Mouse (Mus musculus) MEL (cell line): ENCODE data around the gene Gm28035. TPM values are rescaled to one million over a fixed set of nuclear protein-coding genes. Genes with fewer than 3 reads are reported as not detected.
A peak's percentile ranks its signal among the peaks of the same experiment; 100 is the strongest.

Source experiments
- DNase-seq: peaks from one replicate; pipeline ENCODE4 v3.0.0; 2011; ENCODE audit warnings: low read depth, low spot score
- H3K27ac ChIP-seq: 2 replicates; pipeline ENCODE4 v1.5.1; 2012; ENCODE audit warnings: low read depth, mild to moderate bottlenecking, control low read depth, low read length, moderate library complexity; ENCODE audit not compliant: control insufficient read depth
- H3K27me3 ChIP-seq, 2 experiments: fragments of 150-350 bp in 1 of 2; sonication (generic) in 1 of 2; 2 replicates each; pipeline ENCODE4 v1.6.1; 2012; ENCODE audit warnings: low read length in 2 of 2, mild to moderate bottlenecking in 2 of 2, improper control_type of control experiment in 1 of 2, moderate library complexity in 1 of 2; ENCODE audit not compliant: insufficient read depth in 2 of 2, control insufficient read depth in 1 of 2
- H3K36me3 ChIP-seq, 2 experiments: 2 replicates each; pipeline ENCODE4 v1.6.1; 2012 to 2014; ENCODE audit warnings: low read length in 2 of 2, improper control_type of control experiment in 1 of 2, inconsistent platforms in 1 of 2, mild to moderate bottlenecking in 1 of 2; ENCODE audit not compliant: insufficient read depth in 2 of 2, control insufficient read depth in 1 of 2
- H3K4me1 ChIP-seq, 2 experiments: fragments of 150-350 bp in 1 of 2; sonication (generic) in 1 of 2; 2 replicates each; pipeline ENCODE4 v1.6.1; 2012; ENCODE audit warnings: low read length in 2 of 2, improper control_type of control experiment in 1 of 2, mild to moderate bottlenecking in 1 of 2; ENCODE audit not compliant: insufficient read depth in 2 of 2, control insufficient read depth in 1 of 2
- H3K4me3 ChIP-seq, 2 experiments: fragments of 150-350 bp in 1 of 2; sonication (generic) in 1 of 2; 2 replicates each; pipeline ENCODE4 v1.5.1; 2012; ENCODE audit warnings: low read depth in 2 of 2, low read length in 2 of 2, mild to moderate bottlenecking in 2 of 2, moderate library complexity in 2 of 2, control low read depth in 1 of 2, improper control_type of control experiment in 1 of 2; ENCODE audit not compliant: control insufficient read depth in 1 of 2, insufficient read depth in 1 of 2
- H3K79me2 ChIP-seq: 2 replicates; pipeline ENCODE4 v1.6.1; 2012; ENCODE audit warnings: mild to moderate bottlenecking, low read length, moderate library complexity; ENCODE audit not compliant: control insufficient read depth, poor library complexity, insufficient read depth
- H3K9ac ChIP-seq: 2 replicates; pipeline ENCODE4 v1.6.1; 2012; ENCODE audit warnings: low read depth, mild to moderate bottlenecking, control low read depth, low read length, moderate library complexity; ENCODE audit not compliant: control insufficient read depth, poor library complexity, severe bottlenecking
- H3K9me3 ChIP-seq: fragments of 150-350 bp; sonication (generic); replicated peaks from 2 replicates; pipeline ENCODE4 v1.6.1; 2012; ENCODE audit warnings: mild to moderate bottlenecking, low read length, improper control_type of control experiment, moderate library complexity; ENCODE audit not compliant: insufficient read depth
- BHLHE40 ChIP-seq: IDR thresholded peaks from 2 replicates; pipeline ENCODE4 v1.6.1; 2012; ENCODE audit warnings: low read depth, mild to moderate bottlenecking, inconsistent platforms, low read length, improper control_type of control experiment, borderline replicate concordance
- CHD2 ChIP-seq: IDR thresholded peaks from 2 replicates; pipeline ENCODE4 v1.6.1; 2011; ENCODE audit warnings: low read length, improper control_type of control experiment
- GABPA ChIP-seq: IDR thresholded peaks from 2 replicates; pipeline ENCODE4 v1.6.1; 2012; ENCODE audit warnings: low read depth, mild to moderate bottlenecking, inconsistent platforms, low read length, improper control_type of control experiment, moderate library complexity
- MAFK ChIP-seq: IDR thresholded peaks from 2 replicates; pipeline ENCODE4 v1.6.1; 2011; ENCODE audit warnings: low read depth, mild to moderate bottlenecking, low read length, improper control_type of control experiment, borderline replicate concordance
- MXI1 ChIP-seq: IDR thresholded peaks from 2 replicates; pipeline ENCODE4 v1.6.1; 2011; ENCODE audit warnings: mild to moderate bottlenecking, low read depth, low read length, improper control_type of control experiment
- MYB ChIP-seq: IDR thresholded peaks from 2 replicates; pipeline ENCODE4 v1.6.1; 2011; ENCODE audit warnings: mild to moderate bottlenecking, low read depth, low read length, improper control_type of control experiment
- POLR2A ChIP-seq, 2 experiments: IDR thresholded peaks; 2 replicates each; pipeline ENCODE4 v1.6.1; 2011 to 2012; ENCODE audit warnings: low read length in 2 of 2, mild to moderate bottlenecking in 2 of 2, control low read depth in 1 of 2, improper control_type of control experiment in 1 of 2, low read depth in 1 of 2, moderate library complexity in 1 of 2; ENCODE audit not compliant: control insufficient read depth in 1 of 2, insufficient read depth in 1 of 2, poor library complexity in 1 of 2
- POLR2AphosphoS5 ChIP-seq: IDR thresholded peaks from 2 replicates; pipeline ENCODE4 v1.6.1; 2012; ENCODE audit warnings: low read depth, borderline replicate concordance, mild to moderate bottlenecking, inconsistent platforms, low read length, moderate library complexity, mixed read lengths
- RCOR1 ChIP-seq: IDR thresholded peaks from 2 replicates; pipeline ENCODE4 v1.6.1; 2012; ENCODE audit warnings: low read depth, mild to moderate bottlenecking, inconsistent platforms, low read length, improper control_type of control experiment
- SIN3A ChIP-seq: IDR thresholded peaks from 2 replicates; pipeline ENCODE4 v1.6.1; 2012; ENCODE audit warnings: low read length, improper control_type of control experiment, inconsistent platforms
- TAL1 ChIP-seq: IDR thresholded peaks from 2 replicates; pipeline ENCODE4 v1.6.1; 2012; ENCODE audit warnings: mild to moderate bottlenecking, inconsistent platforms, low read length, moderate library complexity, mixed read lengths
- USF1 ChIP-seq: IDR thresholded peaks from 2 replicates; pipeline ENCODE4 v1.6.1; 2014; ENCODE audit warnings: low read depth, mild to moderate bottlenecking, inconsistent platforms, low read length, improper control_type of control experiment, moderate library complexity
- USF2 ChIP-seq, 2 experiments: IDR thresholded peaks; 2 replicates each; pipeline ENCODE4 v1.6.1; 2011 to 2012; ENCODE audit warnings: improper control_type of control experiment in 2 of 2, low read length in 2 of 2, borderline replicate concordance in 1 of 2, inconsistent platforms in 1 of 2, low read depth in 1 of 2, mild to moderate bottlenecking in 1 of 2; ENCODE audit not compliant: insufficient read depth in 1 of 2
- ZC3H11A ChIP-seq: IDR thresholded peaks from 2 replicates; pipeline ENCODE4 v1.6.1; 2012; ENCODE audit warnings: low read depth, mild to moderate bottlenecking, inconsistent platforms, low read length, improper control_type of control experiment
- ZKSCAN1 ChIP-seq: IDR thresholded peaks from 2 replicates; pipeline ENCODE4 v1.6.1; 2012; ENCODE audit warnings: low read depth, mild to moderate bottlenecking, inconsistent platforms, low read length, improper control_type of control experiment, moderate library complexity
- ZMIZ1 ChIP-seq: IDR thresholded peaks from 2 replicates; pipeline ENCODE4 v1.6.1; 2012; ENCODE audit warnings: low read depth, mild to moderate bottlenecking, inconsistent platforms, low read length, improper control_type of control experiment, moderate library complexity
- ZNF384 ChIP-seq: IDR thresholded peaks from 2 replicates; pipeline ENCODE4 v1.6.1; 2012; ENCODE audit warnings: low read depth, mild to moderate bottlenecking, inconsistent platforms, low read length, improper control_type of control experiment
- polyA plus RNA-seq, 2 experiments: library from polyadenylated mRNA; stranded (reverse) in 1 of 2; unstranded in 1 of 2; fragments of >175 nt in 1 of 2; fragments of >200 nt in 1 of 2; gene quantifications; 2 replicates each; pipeline versions ENCODE4 v1.2.1 to v1.2.4; 2012; ENCODE audit warnings: low replicate concordance in 2 of 2, low read depth in 1 of 2; ENCODE audit not compliant: insufficient read length in 2 of 2, insufficient read depth in 1 of 2, missing spikeins in 1 of 2
- total RNA-seq: library from RNA; depleted of rRNA; stranded (reverse); fragments of 300-350 nt; gene quantifications from 2 replicates; pipeline ENCODE4 v1.2.3, GENCODE M21; 2012

Gm28035 gene
- total and polyA plus RNA-seq, 3 experiments: 0.26 TPM; not detected in 2

GRCm38 (mm10) chr2:30281651-30282050, 41.3 kb downstream of the Gm28035 start:
- Histone ChIP-seq H3K4me3 (no peak overlapping the region), H3K27ac (no peak overlapping the region), H3K4me1 (peaks cover 0 to 6% of the 10 kb centered on the region in 2 experiments; a peak in 1 of 4 replicates), H3K36me3 (0 out of 4 replicates have a peak, but pooled peaks cover 0 to 2% of the 10 kb centered on the region in 2 experiments), H3K27me3 (no peaks in the 10 kb centered on the region), H3K79me2 (peaks cover 17% of the 10 kb centered on the region), H3K9ac (no peak overlapping the region), H3K9me3 (no peaks in the 10 kb centered on the region)
- DNase-seq: no peak
- TF ChIP-seq TAL1 (no peak), MAFK (no peak), POLR2AphosphoS5 (no peak), ZNF384 (no peak), GABPA (no peak), RCOR1 (no peak), MXI1 (no peak), BHLHE40 (no peak), ZMIZ1 (no peak), ZC3H11A (no peak), ZKSCAN1 (no peak)

- Histone ChIP-seq H3K4me3 (no peak overlapping the region), H3K27me3 (no peaks in the 10 kb centered on the region), H3K79me2 (peaks cover 32% of the 10 kb centered on the region), H3K4me1 (peaks cover 0 to 14% of the 10 kb centered on the region in 2 experiments; a peak in 3 of 4 replicates), H3K36me3 (peaks cover 0 to 12% of the 10 kb centered on the region in 2 experiments; a peak in 2 of 4 replicates), H3K9ac (no peak overlapping the region), H3K9me3 (no peaks in the 10 kb centered on the region), H3K27ac (no peak overlapping the region)
- TF ChIP-seq POLR2A (IDR thresholded peaks at IDR 0.05; ENCODE audit: control insufficient read depth in 1 of 2, insufficient read depth in 1 of 2, low read depth in 1 of 2, low read length in 2 of 2, poor library complexity in 1 of 2) (0 out of 4 replicates have a peak, but pooled peaks of 1 of the 2 experiments have one; percentile 23), SIN3A (no peak)
- no peak for DNase-seq
Measured at GRCm38 (mm10) chr2:30283193-30283592, 42.8 kb downstream of the Gm28035 start.

- TF ChIP-seq ZKSCAN1: no peak
- no peak for TF ChIP-seq USF2 (IDR thresholded peaks at IDR 0.05; ENCODE audit: borderline replicate concordance in 1 of 2, insufficient read depth in 1 of 2, low read depth in 1 of 2, low read length in 2 of 2)
- no peak for TF ChIP-seq ZNF384
- no peak for TF ChIP-seq BHLHE40
- TF ChIP-seq ZMIZ1: no peak
- no peak for TF ChIP-seq USF1
- no peak for TF ChIP-seq MYB
- no peak for TF ChIP-seq SIN3A
- no peak for TF ChIP-seq CHD2
Measured at GRCm38 (mm10) chr2:30285004-30285403, 44.6 kb downstream of the Gm28035 start.

More at GRCm38 (mm10) chr2:30285004-30285403, 44.6 kb downstream of the Gm28035 start:
- peak overlapping the region; percentile 89 to 93 for H3K4me3 ChIP-seq
- H3K27me3 ChIP-seq: no peaks in the 10 kb centered on the region
- DNase-seq: peak; percentile 28
- H3K9me3 ChIP-seq: no peaks in the 10 kb centered on the region
- no peak overlapping the region for H3K27ac ChIP-seq
- H3K4me1 ChIP-seq: peaks cover 0 to 14% of the 10 kb centered on the region in 2 experiments; a peak in 3 of 4 replicates
- peak overlapping the region; percentile 85 for H3K9ac ChIP-seq
- H3K79me2 ChIP-seq: peaks cover 43% of the 10 kb centered on the region
- H3K36me3 ChIP-seq: peaks cover 0 to 12% of the 10 kb centered on the region in 2 experiments; a peak in 3 of 4 replicates
